Mouse (Mus musculus) cerebellum, adult 2 months (tissue): Measurements from ENCODE around the gene Zbtb9. TPM values are rescaled to one million over a fixed set of nuclear protein-coding genes. Genes with fewer than 3 reads are reported as not detected.

Experiments
- DNase-seq, 2 experiments: peaks; one replicate each; pipeline ENCODE4 v3.0.0; 2021
- H3K27ac ChIP-seq: fragments of 200-500 bp; 2 replicates; pipeline ENCODE4 v1.5.1; 2012; ENCODE audit warnings: low read length, control low read depth, inconsistent platforms; ENCODE audit not compliant: insufficient read depth
- H3K27me3 ChIP-seq: fragments of 200-500 bp; 2 replicates; pipeline ENCODE4 v1.6.1; 2012; ENCODE audit warnings: inconsistent platforms, mild to moderate bottlenecking, low read length, moderate library complexity; ENCODE audit not compliant: control insufficient read depth, insufficient read depth
- H3K4me1 ChIP-seq: fragments of 200-500 bp; 2 replicates; pipeline ENCODE4 v1.6.1; 2011; ENCODE audit warnings: low read length; ENCODE audit not compliant: control insufficient read depth, insufficient read depth
- H3K4me3 ChIP-seq: fragments of 200-500 bp; replicated peaks from 2 replicates; pipeline ENCODE3; 2011; ENCODE audit warnings: mild to moderate bottlenecking, low read depth, low read length, control low read depth; ENCODE audit not compliant: insufficient read depth
- CTCF ChIP-seq: fragments of 200-500 bp; IDR thresholded peaks from 2 replicates; pipeline ENCODE4 v1.5.1; 2011; ENCODE audit warnings: low read depth, mild to moderate bottlenecking, control low read depth, low read length, moderate library complexity, borderline replicate concordance; ENCODE audit not compliant: insufficient read depth
- POLR2A ChIP-seq: fragments of 200-500 bp; IDR thresholded peaks from 2 replicates; pipeline ENCODE4 v1.6.1; 2011; ENCODE audit warnings: low read length, control low read depth, borderline replicate concordance; ENCODE audit not compliant: insufficient read depth
- WGBS: fragments of 180-500 bp; shearing (Covaris S2); methylation state at CpG from one replicate; pipeline ENCODE4 v1.1.7; 2018; 5-methylcytosine and 5-hydroxymethylcytosine counted together
- polyA plus RNA-seq: library from polyadenylated mRNA; depleted of rRNA; stranded (reverse); fragments of >200 nt; gene quantifications from 2 replicates; pipeline ENCODE4 v1.2.3, GENCODE M21; 2012; rRNA removed

Gene Zbtb9
- polyA plus RNA-seq, 1 experiment: 13.9 TPM

DNA sequence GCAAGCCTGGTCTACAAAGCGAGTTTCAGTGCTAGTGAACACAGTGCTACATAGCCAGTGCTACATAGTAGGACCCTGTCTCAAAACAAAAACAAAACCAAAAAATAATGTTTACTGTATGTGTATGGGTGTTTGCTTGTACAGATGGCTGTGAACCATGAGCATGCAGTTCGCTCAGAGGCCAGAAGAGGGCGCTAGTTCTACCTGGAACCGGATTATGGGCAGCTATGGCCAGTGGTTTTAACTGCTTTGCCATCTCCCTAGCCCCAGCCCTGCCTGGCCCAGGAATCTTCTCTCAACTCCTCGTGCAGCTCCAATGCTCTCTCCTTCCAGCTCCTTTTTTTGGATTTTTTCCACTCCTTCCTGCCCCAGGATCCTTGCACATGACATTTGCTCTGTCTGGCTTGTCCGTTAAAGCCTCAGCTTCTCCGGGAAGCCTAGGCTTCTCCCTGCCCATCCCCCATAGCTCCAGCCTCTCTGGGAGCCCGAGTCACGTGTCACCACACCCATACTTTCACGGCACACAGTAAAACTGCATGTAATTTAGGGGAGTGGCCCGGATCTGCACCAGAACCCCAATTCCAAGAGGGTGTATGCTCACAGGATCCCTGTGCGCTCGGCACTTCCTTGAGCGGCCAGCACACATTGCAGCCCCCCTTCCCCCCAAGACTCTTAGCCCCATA, 74.9 kb downstream of the Zbtb9 start:
- peaks cover 3% of the 10 kb centered on the region; the same call in 1 of the 2 replicates for H3K4me1 ChIP-seq
- no peaks in the 10 kb centered on the region; the same call in 1 of the 2 replicates for H3K27me3 ChIP-seq
- H3K27ac ChIP-seq: no peak overlapping the region
- WGBS: 80% methylated on average over 14 of the region's 14 CpGs
- H3K4me3 ChIP-seq: no peak overlapping the region
- TF ChIP-seq POLR2A (no peak), CTCF (peak; percentile 24; the same call in 1 of the 2 replicates)
- no peak for DNase-seq

DNA sequence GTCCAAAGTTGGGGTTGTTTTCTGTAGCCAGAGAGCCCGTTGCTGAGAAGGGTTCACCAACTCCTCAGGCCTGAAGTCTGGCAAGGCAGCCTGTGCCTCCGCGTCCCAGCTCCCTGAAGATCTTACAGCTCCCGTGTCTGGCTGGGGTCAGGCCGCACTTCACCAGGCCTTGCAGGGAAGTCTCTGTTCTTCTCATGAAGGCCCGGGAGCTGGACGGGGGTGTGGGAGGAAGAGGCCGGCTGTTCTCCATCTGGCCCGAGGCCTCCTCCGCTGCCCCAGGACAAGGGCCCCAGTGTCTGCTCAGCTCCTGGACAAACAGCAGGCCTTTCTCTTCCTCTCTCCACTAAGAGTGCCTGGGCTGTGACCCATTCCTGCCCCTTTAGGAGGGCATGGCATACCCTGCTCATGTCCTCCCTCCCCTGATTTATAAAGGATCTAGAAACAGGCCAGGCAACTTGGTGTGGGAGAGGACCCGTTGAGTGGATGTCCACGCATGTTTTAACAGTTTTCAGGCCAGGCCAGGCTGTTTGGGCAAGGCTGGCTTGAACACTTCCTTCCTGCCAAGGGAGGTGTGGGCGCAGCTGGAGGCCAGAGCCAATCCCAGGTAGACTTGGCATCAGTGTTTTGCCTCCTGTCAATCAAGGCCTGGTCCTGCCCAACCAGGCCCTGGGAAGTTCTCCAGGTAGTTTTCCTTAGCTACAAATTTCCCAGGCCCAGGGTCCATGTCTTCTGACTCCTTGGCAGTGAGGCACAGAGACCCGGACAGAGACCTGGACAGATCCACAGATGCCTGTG, 75.7 kb downstream of the Zbtb9 start:
- DNase-seq: no peak
- WGBS: 62% methylated on average over 14 of the region's 14 CpGs
- H3K27me3 ChIP-seq: no peaks in the 10 kb centered on the region; the same call in 1 of the 2 replicates
- no peak for TF ChIP-seq CTCF
- TF ChIP-seq POLR2A: no peak
- H3K4me3 ChIP-seq: no peak overlapping the region
- no peak overlapping the region for H3K27ac ChIP-seq
- peaks cover 3% of the 10 kb centered on the region; the same call in 1 of the 2 replicates for H3K4me1 ChIP-seq

DNA sequence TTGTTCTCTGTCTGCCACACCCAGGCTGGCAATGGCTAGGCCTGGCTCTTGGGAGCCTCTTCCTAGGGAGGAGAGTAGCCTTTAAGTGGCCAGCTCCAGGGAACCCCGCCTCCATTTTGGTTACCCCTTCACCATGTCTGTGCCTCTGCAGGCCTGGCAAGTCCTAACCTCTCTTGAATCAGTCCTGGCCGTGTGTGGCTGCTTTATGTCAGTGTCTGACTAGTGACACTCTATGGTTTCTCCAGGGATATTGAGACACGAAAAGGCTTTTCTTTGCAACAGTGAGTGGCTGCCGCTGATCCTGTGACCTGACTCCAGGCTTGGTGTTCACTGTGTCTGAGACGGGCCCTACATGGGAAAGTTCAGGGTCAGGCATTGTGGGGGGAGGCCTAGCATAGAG, 77.9 kb downstream of the Zbtb9 start:
- peaks cover 3% of the 10 kb centered on the region; the same call in 1 of the 2 replicates for H3K4me1 ChIP-seq
- H3K27me3 ChIP-seq: no peaks in the 10 kb centered on the region; the same call in 1 of the 2 replicates
- no peak overlapping the region for H3K4me3 ChIP-seq
- TF ChIP-seq CTCF (no peak), POLR2A (no peak)
- DNase-seq: no peak
- H3K27ac ChIP-seq: no peak overlapping the region
- WGBS: 86% methylated on average over 5 of the region's 5 CpGs

DNA sequence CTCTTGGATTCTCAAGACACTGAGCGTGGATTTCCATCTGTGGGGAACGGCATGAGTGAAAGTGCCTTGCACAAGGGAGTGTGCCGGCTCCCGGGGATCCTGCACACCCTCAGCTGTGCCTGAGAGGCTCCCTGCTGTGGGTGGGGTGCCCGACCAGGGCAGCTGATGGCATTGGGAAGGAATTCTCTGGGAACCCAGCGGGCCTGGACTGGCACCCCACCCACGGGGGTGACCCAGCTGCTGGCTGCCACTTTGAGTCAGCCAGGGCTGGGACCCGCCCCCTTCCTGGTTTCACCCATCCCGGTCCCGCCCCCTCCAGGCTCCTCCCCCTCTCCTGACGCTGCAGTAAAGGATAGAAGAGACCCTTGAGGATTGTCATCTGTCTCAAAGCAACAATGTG, 78.5 kb downstream of the Zbtb9 start:
- no peak overlapping the region for H3K27ac ChIP-seq
- DNase-seq: no peak
- no peaks in the 10 kb centered on the region; the same call in 1 of the 2 replicates for H3K27me3 ChIP-seq
- TF ChIP-seq POLR2A (no peak), CTCF (no peak)
- 42% methylated on average over 11 of the region's 11 CpGs for WGBS
- no peak overlapping the region for H3K4me3 ChIP-seq
- H3K4me1 ChIP-seq: peaks cover 3% of the 10 kb centered on the region; the same call in 1 of the 2 replicates

DNA sequence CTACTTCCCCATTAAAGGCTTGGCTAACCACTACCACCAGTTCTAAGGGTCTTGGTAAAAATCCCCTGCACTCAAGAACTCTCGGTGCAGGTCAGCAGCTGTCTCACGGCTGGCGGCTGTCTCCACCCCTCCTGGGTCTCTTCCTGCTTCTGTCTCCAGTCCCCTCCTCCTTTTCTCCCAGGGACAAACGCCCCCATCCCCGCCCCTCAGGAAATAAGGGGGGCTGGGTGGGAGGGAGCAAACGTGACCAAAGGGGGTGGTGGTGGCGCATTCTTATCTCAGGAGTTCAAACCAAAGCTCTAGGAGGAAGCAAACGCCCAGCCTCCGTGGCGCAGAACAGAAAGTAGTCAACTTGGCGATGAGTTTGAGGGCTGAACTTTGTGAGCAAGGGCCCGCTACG, 83.2 kb downstream of the Zbtb9 start:
- Histone ChIP-seq H3K27ac (no peak overlapping the region; the same call in 1 of the 2 replicates), H3K4me1 (peaks cover 5% of the 10 kb centered on the region; the same call in 1 of the 2 replicates), H3K4me3 (no peak overlapping the region), H3K27me3 (no peaks in the 10 kb centered on the region; the same call in 1 of the 2 replicates)
- DNase-seq: no peak
- 7% methylated on average over 13 of the region's 13 CpGs for WGBS
- TF ChIP-seq CTCF (no peak), POLR2A (no peak)

DNA sequence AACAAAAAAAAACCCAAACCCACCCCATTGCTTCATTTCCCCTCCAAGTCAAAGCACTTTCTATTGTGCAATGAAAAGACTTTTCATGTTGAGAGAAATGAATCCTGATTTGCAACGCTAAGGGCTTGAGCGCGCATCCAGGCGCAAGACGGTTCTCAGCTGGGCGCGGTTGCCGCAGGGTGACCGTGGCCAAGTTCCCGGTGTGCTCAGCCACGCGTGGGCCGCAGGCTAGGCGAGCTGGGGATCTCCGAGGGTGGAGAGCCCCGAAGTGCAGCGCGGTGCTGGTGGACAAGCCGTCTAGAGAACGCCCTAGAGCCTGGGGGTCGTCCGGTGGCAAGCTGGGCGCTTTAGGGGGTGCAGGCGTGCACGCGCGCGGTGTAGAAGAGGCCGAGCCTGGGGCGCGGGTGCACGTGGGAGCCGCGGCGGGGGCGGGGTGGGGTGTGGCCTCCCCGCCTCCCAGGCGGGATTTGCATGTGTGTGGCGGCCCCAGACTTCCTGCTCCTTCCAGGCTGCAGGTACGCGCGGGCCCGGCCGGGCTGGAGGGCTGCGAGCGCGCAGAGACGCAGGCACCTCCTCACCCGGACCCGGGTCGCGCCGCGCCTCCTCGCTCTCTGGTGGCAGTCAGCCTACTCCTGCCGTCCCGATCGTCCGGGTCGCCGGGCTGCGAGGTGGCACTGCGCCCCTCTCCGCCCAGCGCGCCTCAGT, 84.0 kb downstream of the Zbtb9 start, which contains the start of gene Itpr3:
Gene Itpr3, plus strand, starts transcription at position 493 of the 705 bp plus-strand sequence.
- DNase-seq: peak; percentile 71 to 72
- WGBS: under 1% methylated on average over 64 of the region's 66 CpGs
- H3K27ac ChIP-seq: peak within 1 kb of the TSS; percentile 12; the same call in 1 of the 2 replicates
- H3K4me3 ChIP-seq: peak within 1 kb of the TSS; percentile 80
- H3K4me1 ChIP-seq: peaks cover 5% of the 10 kb centered on the region; the same call in 1 of the 2 replicates
- TF ChIP-seq POLR2A (0 out of 2 replicates have a peak, but pooled peaks have one; percentile 45), CTCF (no peak)
- H3K27me3 ChIP-seq: no peaks in the 10 kb centered on the region; the same call in 1 of the 2 replicates

DNA sequence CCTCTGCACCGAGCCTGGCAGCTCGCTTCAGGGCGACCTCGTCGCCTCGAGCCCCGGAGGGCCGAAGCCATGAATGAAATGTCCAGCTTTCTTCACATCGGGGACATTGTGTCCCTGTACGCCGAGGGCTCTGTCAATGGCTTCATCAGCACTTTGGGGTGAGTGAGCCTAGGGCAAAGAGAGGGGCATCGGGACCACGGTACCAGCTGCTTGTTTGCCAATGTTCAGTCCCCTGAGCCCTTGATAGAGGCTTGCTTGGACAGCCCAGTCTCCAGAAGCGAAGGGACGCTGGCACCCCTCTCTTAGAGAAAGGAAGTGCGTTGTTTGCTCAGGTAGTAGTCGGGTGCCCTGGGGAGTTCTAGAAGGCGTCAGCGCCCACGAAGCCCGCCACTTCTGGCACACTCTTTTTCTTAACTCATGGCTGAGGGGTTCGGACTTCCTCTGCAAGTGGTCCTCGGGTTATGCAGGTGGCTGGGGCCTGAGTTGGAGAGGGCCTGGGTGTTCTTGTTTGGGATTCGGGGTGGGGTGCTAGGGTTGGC, 84.6 kb downstream of the Zbtb9 start:
- no peak for TF ChIP-seq POLR2A
- no peak for TF ChIP-seq CTCF
- H3K4me3 ChIP-seq: peak overlapping the region; percentile 80
- DNase-seq: no peak
- 14% methylated on average over 24 of the region's 24 CpGs for WGBS
- peak overlapping the region; percentile 12; the same call in 1 of the 2 replicates for H3K27ac ChIP-seq
- peaks cover 5% of the 10 kb centered on the region; the same call in 1 of the 2 replicates for H3K4me1 ChIP-seq
- H3K27me3 ChIP-seq: no peaks in the 10 kb centered on the region; the same call in 1 of the 2 replicates

Other genes with a start within 250 kb of the Zbtb9 start
- gene Bnip1, start 192.1 kb upstream of the Zbtb9 start, polyA plus RNA-seq: 34.5 and 35.6 TPM in 2 replicates
- not detected in 2 replicates for gene Nkx2-5, start 128.2 kb upstream of the Zbtb9 start, polyA plus RNA-seq
- 5.9 and 6.6 TPM in 2 replicates for gene Kifc5b, start 56.1 kb upstream of the Zbtb9 start, polyA plus RNA-seq
- gene Phf1, start 40.1 kb upstream of the Zbtb9 start, polyA plus RNA-seq: 57.8 and 60.8 TPM in 2 replicates
- gene Cuta, start 33.6 kb upstream of the Zbtb9 start, polyA plus RNA-seq: 176 and 187 TPM in 2 replicates
- 55.9 and 62.5 TPM in 2 replicates for gene Syngap1, start 31.9 kb upstream of the Zbtb9 start, polyA plus RNA-seq
- 19.0 and 19.9 TPM in 2 replicates for gene Bak1, start 55.8 kb downstream of the Zbtb9 start, polyA plus RNA-seq
- 6.5 and 7.6 TPM in 2 replicates for gene Itpr3, start 84.1 kb downstream of the Zbtb9 start, polyA plus RNA-seq
- 316 and 330 TPM in 2 replicates for gene Uqcc2, start 160.7 kb downstream of the Zbtb9 start, polyA plus RNA-seq
- gene Ip6k3, start 194.6 kb downstream of the Zbtb9 start, polyA plus RNA-seq: 0.76 and 1.4 TPM in 2 replicates
- gene Lemd2, start 231.3 kb downstream of the Zbtb9 start, polyA plus RNA-seq: 76.4 and 76.5 TPM in 2 replicates